Mouse (Mus musculus) erythroblast, embryonic 14.5 days (primary cell): ENCODE measurements around the gene Cryab. TPM values are rescaled to one million over a fixed set of nuclear protein-coding genes. Genes with fewer than 3 reads are reported as not detected.

ENCODE experiments used
- H3K27me3 ChIP-seq: 2 replicates; pipeline ENCODE4 v1.6.1; 2012; ENCODE audit warnings: inconsistent platforms; ENCODE audit not compliant: control insufficient read depth
- H3K36me3 ChIP-seq: 2 replicates; pipeline ENCODE4 v1.6.1; 2012; ENCODE audit warnings: mild to moderate bottlenecking, inconsistent platforms; ENCODE audit not compliant: control insufficient read depth
- H3K4me1 ChIP-seq: 2 replicates; pipeline ENCODE4 v1.6.1; 2012; ENCODE audit warnings: inconsistent platforms; ENCODE audit not compliant: control insufficient read depth
- H3K4me3 ChIP-seq: replicated peaks from 2 replicates; pipeline ENCODE3; 2012; ENCODE audit warnings: moderate library complexity, mild to moderate bottlenecking, inconsistent platforms
- H3K9me3 ChIP-seq: 2 replicates; pipeline ENCODE4 v1.6.1; 2012; ENCODE audit warnings: low read length, inconsistent platforms, mixed read lengths; ENCODE audit not compliant: control insufficient read depth
- GATA1 ChIP-seq: IDR thresholded peaks from 2 replicates; pipeline ENCODE4 v1.6.1; 2012; ENCODE audit warnings: low read length, inconsistent platforms, mixed read lengths
- TAL1 ChIP-seq: IDR thresholded peaks from 3 replicates; pipeline ENCODE4 v1.6.1; 2012; ENCODE audit warnings: low read length, inconsistent platforms, mixed read lengths
- polyA plus RNA-seq: library from polyadenylated mRNA; stranded (reverse); fragments of >175 nt; gene quantifications from 2 replicates; pipeline ENCODE4 v1.2.3, GENCODE M21; 2012

The Cryab gene
- polyA plus RNA-seq, 1 experiment: not detected

- no peaks in the 10 kb centered on the region for H3K9me3 ChIP-seq
- H3K4me3 ChIP-seq: no peak overlapping the region
- peaks cover 4% of the 10 kb centered on the region for H3K4me1 ChIP-seq
- no peak for TF ChIP-seq TAL1
- H3K27me3 ChIP-seq: peaks cover 48% of the 10 kb centered on the region
- H3K36me3 ChIP-seq: no peaks in the 10 kb centered on the region
These were observed 26.3 kb upstream of the Cryab start for GRCm38 (mm10) chr9:50724661-50725330.

GRCm38 (mm10) chr9:50725921-50726590, 25.1 kb upstream of the Cryab start:
- Histone ChIP-seq H3K36me3 (no peaks in the 10 kb centered on the region), H3K4me3 (no peak overlapping the region), H3K4me1 (peaks cover 4% of the 10 kb centered on the region), H3K27me3 (peaks cover 49% of the 10 kb centered on the region), H3K9me3 (no peaks in the 10 kb centered on the region)
- TF ChIP-seq TAL1 (no peak), GATA1 (no peak)

DNA sequence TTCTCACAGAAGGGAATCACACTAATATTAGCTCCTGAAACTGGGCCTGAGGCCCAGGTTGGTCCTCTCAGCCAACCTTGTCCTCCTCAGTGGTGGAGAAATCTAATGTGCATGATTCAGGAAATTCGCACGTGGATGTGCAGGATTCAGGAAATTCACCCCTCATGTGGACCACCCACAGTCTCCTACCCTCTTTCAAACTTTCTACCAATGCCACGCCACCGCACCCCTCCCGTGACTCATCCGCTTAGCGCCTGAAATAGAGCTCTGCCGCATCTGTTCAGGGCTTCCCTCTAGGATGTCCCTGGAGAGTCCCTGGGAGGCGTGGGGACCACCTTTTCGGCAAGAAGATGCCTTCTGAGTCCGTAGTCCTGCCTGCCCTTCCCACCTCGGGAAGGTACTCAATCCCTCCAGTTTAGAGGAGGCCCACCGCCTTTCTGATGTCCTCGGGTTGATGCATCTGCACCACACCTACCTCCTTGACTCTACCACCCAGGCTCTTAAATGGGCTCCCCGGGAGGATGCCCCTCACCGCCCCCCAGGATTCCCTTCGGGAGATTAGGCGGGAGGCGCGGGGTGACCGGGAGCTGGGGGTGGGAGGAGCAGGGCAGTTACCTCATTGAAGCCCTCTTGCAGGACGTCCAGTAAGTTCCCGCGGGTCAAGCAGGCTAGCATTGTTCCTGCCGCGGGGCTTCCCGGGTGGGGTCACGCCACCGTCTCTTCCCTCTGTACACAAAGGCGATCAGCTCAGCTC, 23.8 kb upstream of the Cryab start:
- Histone ChIP-seq H3K9me3 (no peaks in the 10 kb centered on the region), H3K36me3 (no peaks in the 10 kb centered on the region), H3K4me1 (peaks cover 4% of the 10 kb centered on the region), H3K27me3 (peaks cover 49% of the 10 kb centered on the region), H3K4me3 (peak overlapping the region; percentile 44)
- TF ChIP-seq TAL1 (no peak), GATA1 (no peak)

GRCm38 (mm10) chr9:50727925-50728651, 23.0 kb upstream of the Cryab start:
- H3K36me3 ChIP-seq: no peaks in the 10 kb centered on the region
- peak overlapping the region; percentile 44 for H3K4me3 ChIP-seq
- H3K27me3 ChIP-seq: peaks cover 49% of the 10 kb centered on the region
- TF ChIP-seq TAL1 (no peak), GATA1 (no peak)
- H3K4me1 ChIP-seq: peaks cover 4% of the 10 kb centered on the region
- H3K9me3 ChIP-seq: no peaks in the 10 kb centered on the region

GRCm38 (mm10) chr9:50729600-50729999, 21.5 kb upstream of the Cryab start:
- H3K9me3 ChIP-seq: no peaks in the 10 kb centered on the region
- peaks cover 4% of the 10 kb centered on the region for H3K4me1 ChIP-seq
- peaks cover 43% of the 10 kb centered on the region for H3K27me3 ChIP-seq

GRCm38 (mm10) chr9:50732560-50732959, 18.6 kb upstream of the Cryab start:
- H3K36me3 ChIP-seq: no peaks in the 10 kb centered on the region
- H3K9me3 ChIP-seq: no peaks in the 10 kb centered on the region
- no peak for TF ChIP-seq TAL1
- TF ChIP-seq GATA1: no peak
- H3K27me3 ChIP-seq: peaks cover 25% of the 10 kb centered on the region
- H3K4me3 ChIP-seq: no peak overlapping the region
- H3K4me1 ChIP-seq: peaks cover 4% of the 10 kb centered on the region

More at GRCm38 (mm10) chr9:50729600-50729999, 21.5 kb upstream of the Cryab start:
- no peaks in the 10 kb centered on the region for H3K36me3 ChIP-seq
- H3K4me3 ChIP-seq: no peak overlapping the region
- TF ChIP-seq TAL1: no peak
- TF ChIP-seq GATA1: no peak

- Histone ChIP-seq H3K4me1 (peaks cover 12% of the 10 kb centered on the region), H3K9me3 (no peaks in the 10 kb centered on the region)
These were observed 16.1 kb upstream of the Cryab start for GRCm38 (mm10) chr9:50734989-50735388.

DNA sequence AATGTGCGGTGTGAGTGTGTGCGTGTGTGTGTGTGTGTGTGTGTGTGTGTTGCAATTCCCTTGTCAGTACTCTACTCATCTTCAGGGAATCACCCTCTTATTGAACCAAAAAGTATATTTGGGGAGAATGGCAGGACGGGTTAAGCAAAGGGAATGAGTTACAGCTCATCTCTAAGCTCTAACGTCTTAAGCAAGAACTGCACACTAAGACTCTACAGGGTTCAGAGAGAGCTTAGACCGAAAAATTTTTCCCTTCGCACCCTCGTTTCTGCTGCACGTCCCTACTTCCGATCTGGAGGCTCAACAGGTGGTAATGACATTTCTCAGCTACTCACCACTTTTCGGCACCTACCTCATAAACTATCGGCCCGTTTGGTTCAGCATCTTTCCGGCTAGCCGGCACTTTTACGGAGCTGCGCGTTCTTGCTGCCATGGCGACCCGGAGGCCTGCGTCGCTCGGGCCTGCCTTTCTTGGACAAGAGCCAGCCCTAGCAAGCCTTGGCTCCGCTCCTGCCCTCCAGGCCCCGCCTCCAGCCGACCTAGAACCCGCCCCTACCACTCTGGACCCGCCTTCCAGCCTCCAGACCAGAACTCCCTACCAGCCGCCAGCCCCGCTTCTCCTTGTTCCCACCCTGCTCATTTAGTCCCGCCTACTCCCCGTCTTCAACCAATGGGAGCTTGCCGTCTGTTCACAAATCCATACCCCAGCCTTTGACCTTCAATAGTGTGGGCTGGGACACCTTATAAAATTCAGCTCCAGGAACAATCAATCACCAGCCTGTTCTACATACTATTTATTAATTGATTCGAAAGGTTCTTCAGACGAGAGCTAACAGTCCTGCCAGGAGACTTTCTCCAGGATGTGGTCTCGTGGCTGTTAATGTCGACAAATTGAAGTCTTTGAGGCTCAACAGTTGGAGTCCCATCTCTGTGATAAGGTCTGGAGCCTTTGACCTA, 11.9 kb upstream of the Cryab start, which contains the start of gene Dixdc1:
Gene Dixdc1, minus strand, starts transcription at position 604 of the 957 bp plus-strand sequence.
- H3K4me1 ChIP-seq: peaks cover 12% of the 10 kb centered on the region
- peaks cover 7% of the 10 kb centered on the region; the same call in 1 of the 2 replicates for H3K27me3 ChIP-seq
- no peaks in the 10 kb centered on the region for H3K9me3 ChIP-seq
- peak within 1 kb of the TSS; percentile 54 for H3K4me3 ChIP-seq
- TF ChIP-seq GATA1 (no peak), TAL1 (no peak)
- no peaks in the 10 kb centered on the region for H3K36me3 ChIP-seq

More at GRCm38 (mm10) chr9:50734989-50735388, 16.1 kb upstream of the Cryab start:
- H3K36me3 ChIP-seq: no peaks in the 10 kb centered on the region
- H3K27me3 ChIP-seq: peaks cover 2% of the 10 kb centered on the region; the same call in 1 of the 2 replicates
- H3K4me3 ChIP-seq: no peak overlapping the region
- no peak for TF ChIP-seq GATA1
- no peak for TF ChIP-seq TAL1
